Comparison of ENCODE assay signal across 10 mouse cellular contexts in genomic region chr2:33025040-33025439, GRCm38 (mm10). TPM values are rescaled to one million over a fixed set of nuclear protein-coding genes. Genes with fewer than 3 reads are reported as not detected.
DNase-seq lines count a peak whose midpoint lies in the region; ATAC-seq lines count a peak whose summit lies in the region.
"Had no signal": no experiment of that assay in that cellular context is flagged by ENCODE, and none has a peak within 500 bp of the region (broad histone marks: within the 10 kb centered on the region; RNA-seq: fewer than 3 reads in every experiment).

No protein-coding gene starts in this region.

- WGBS in limb, embryonic 10.5 days: 87% methylated on average over 4 of the region's 4 CpGs

- H3K4me3 ChIP-seq in limb, embryonic 10.5 days: no peak overlapping the region
- H3K4me3 ChIP-seq: midbrain, embryonic 10.5 days had no signal

- H3K27me3 ChIP-seq in limb, embryonic 10.5 days (ENCODE audit: low read depth, poor library complexity, severe bottlenecking): no peaks in the 10 kb centered on the region

- no peaks in the 10 kb centered on the region for H3K36me3 ChIP-seq in limb, embryonic 10.5 days
- H3K36me3 ChIP-seq: midbrain, embryonic 10.5 days had no signal

- no peak overlapping the region for H3K27ac ChIP-seq in limb, embryonic 10.5 days
- H3K27ac ChIP-seq: midbrain, embryonic 10.5 days had no signal

- peak; percentile 23 for DNase-seq in kidney, adult 9 months
- no peak for DNase-seq in kidney, adult 11 months
- peak; percentile 25 for DNase-seq in kidney, postnatal 14 days
- peak; percentile 49 for DNase-seq in naive thymus-derived CD4-positive, alpha-beta T cell, adult 2 months (ENCODE audit: low read depth)
- no peak for DNase-seq in limb, embryonic 10.5 days (ENCODE audit: low spot score)
- no peak for DNase-seq in layer of hippocampus, adult 11-12 months (ENCODE audit: low spot score)
- DNase-seq: cerebellum, adult 9-11 months; right cerebral cortex, postnatal 14 days had no signal

- H3K9me3 ChIP-seq in limb, embryonic 10.5 days (replicated peaks): no peaks in the 10 kb centered on the region
- H3K9me3 ChIP-seq: midbrain, embryonic 10.5 days had no signal

- H3K4me1 ChIP-seq in limb, embryonic 10.5 days: no peaks in the 10 kb centered on the region

- ATAC-seq in activated CD4-positive, CD25-positive, alpha-beta regulatory T cell, adult 4 months: peak; percentile 36

RNA-seq across cellular contexts. Expression of gene Slc2a8, which starts 43.2 kb away (rescaled TPM):
- 1 to 10 TPM; 2.3 to 2.9 TPM for polyA plus RNA-seq in activated CD4-positive, CD25-positive, alpha-beta regulatory T cell, adult 4 months (2017; shearing (Covaris generic))
- polyA plus RNA-seq in limb, embryonic 10.5 days (2016; fragmentation: Nextera tagmentation; extraction: Ambion mirVana): 16.5 and 22.3 TPM in 2 replicates

Comparison
In these comparisons a context has a peak if more than half of its experiments do, and no peak if none do; other contexts are left out.
1. DNase-seq: peak in kidney, adult 9 months (single experiment), kidney, postnatal 14 days (single experiment) and naive thymus-derived CD4-positive, alpha-beta T cell, adult 2 months (single experiment); none in kidney, adult 11 months (single experiment), limb, embryonic 10.5 days (single experiment) and layer of hippocampus, adult 11-12 months (single experiment).